Mouse (Mus musculus) C2C12 (cell line): ENCODE measurements around the gene Tex35.

Experiments
- CEBPB ChIP-seq: IDR thresholded peaks from one replicate; pipeline ENCODE4 v1.6.1; 2011; ENCODE audit warnings: low read depth, mild to moderate bottlenecking, control low read depth, moderate library complexity
- CTCF ChIP-seq: IDR thresholded peaks from one replicate; pipeline ENCODE4 v1.5.1; 2011; ENCODE audit not compliant: control insufficient read depth, insufficient read depth, insufficient read length
- FOSL1 ChIP-seq: IDR thresholded peaks from one replicate; pipeline ENCODE4 v1.8.0; 2011; ENCODE audit warnings: mild to moderate bottlenecking, low read length; ENCODE audit not compliant: poor library complexity, insufficient read depth, severe bottlenecking
- MAX ChIP-seq: IDR thresholded peaks from one replicate; pipeline ENCODE4 v1.6.1; 2011; ENCODE audit warnings: mild to moderate bottlenecking, control low read depth
- MYOD1 ChIP-seq: IDR thresholded peaks from one replicate; pipeline ENCODE4 v1.6.1; 2011; ENCODE audit warnings: low read depth; ENCODE audit not compliant: control insufficient read depth, insufficient read length
- MYOG ChIP-seq: IDR thresholded peaks from one replicate; pipeline ENCODE4 v1.6.1; 2011; ENCODE audit not compliant: control insufficient read depth, insufficient read length; ENCODE audit errors: extremely low read depth
- USF1 ChIP-seq: IDR thresholded peaks from one replicate; pipeline ENCODE4 v1.6.1; 2011; ENCODE audit warnings: low read depth, mild to moderate bottlenecking, control low read depth, moderate library complexity

GRCm38 (mm10) chr1:157150107-157150506 lies 41.6 kb upstream of the Tex35 start:
- TF ChIP-seq USF1 (no peak), CTCF (no peak), MAX (no peak), MYOD1 (no peak), MYOG (no peak), FOSL1 (no peak), CEBPB (no peak)
